Mouse (Mus musculus) kidney, embryonic 14.5 days (tissue): ENCODE measurements around the gene Ccdc86. TPM values are rescaled to one million over a fixed set of nuclear protein-coding genes. Genes with fewer than 3 reads are reported as not detected.

Source experiments
- ATAC-seq: fragments of 200-750 bp; cut with Nextera tagmentation; 2 replicates; pipeline ENCODE4 v1.8.0; 2017; ENCODE audit warnings: moderate number of reproducible peaks, mild to moderate bottlenecking, moderate TSS enrichment, moderate library complexity; ENCODE audit not compliant: low FRiP score, low TSS enrichment
- H3K27ac ChIP-seq: fragments of 300-500 bp; sonication (generic); 2 replicates; pipeline ENCODE4 v1.5.1; 2014; ENCODE audit warnings: low read depth, mild to moderate bottlenecking, low read length, moderate library complexity, mixed read lengths
- H3K27me3 ChIP-seq: fragments of 300-500 bp; sonication (generic); 2 replicates; pipeline ENCODE4 v1.6.1; 2014; ENCODE audit warnings: mild to moderate bottlenecking, low read length; ENCODE audit not compliant: control insufficient read depth, insufficient read depth
- H3K36me3 ChIP-seq: fragments of 300-500 bp; sonication (generic); 2 replicates; pipeline ENCODE4 v1.6.1; 2014; ENCODE audit warnings: low read length, mixed read lengths; ENCODE audit not compliant: control insufficient read depth, insufficient read depth
- H3K4me1 ChIP-seq: fragments of 300-500 bp; sonication (generic); 2 replicates; pipeline ENCODE4 v1.6.1; 2014; ENCODE audit warnings: low read length, mixed read lengths; ENCODE audit not compliant: control insufficient read depth, insufficient read depth
- H3K4me2 ChIP-seq: fragments of 300-500 bp; sonication (generic); replicated peaks from 2 replicates; pipeline ENCODE4 v1.6.1; 2014; ENCODE audit warnings: low read depth, mild to moderate bottlenecking, low read length
- H3K4me3 ChIP-seq: fragments of 300-500 bp; sonication (generic); 2 replicates; pipeline ENCODE4 v1.5.1; 2014; ENCODE audit warnings: mild to moderate bottlenecking, low read length
- H3K9ac ChIP-seq: fragments of 300-500 bp; sonication (generic); 2 replicates; pipeline ENCODE4 v1.6.1; 2014; ENCODE audit warnings: low read depth, mild to moderate bottlenecking, low read length, moderate library complexity
- H3K9me3 ChIP-seq: fragments of 300-500 bp; sonication (generic); 2 replicates; pipeline ENCODE4 v1.6.1; 2016; ENCODE audit warnings: low read length; ENCODE audit not compliant: control insufficient read depth
- whole genome bisulfite sequencing: fragments of 180-500 bp; shearing (Covaris S2); extraction: QIAGEN DNeasy Blood & Tissue Kit; methylation state at CpG from one replicate; pipeline ENCODE4 v1.1.7; 2014; 5-methylcytosine and 5-hydroxymethylcytosine counted together
- polyA plus RNA-seq: library from polyadenylated mRNA; unstranded; fragments of >200 nt; fragmentation: Nextera tagmentation; extraction: Ambion mirVana; gene quantifications from 2 replicates; pipeline ENCODE4 v1.2.1, GENCODE M21; 2014

Gene Ccdc86
- polyA plus RNA-seq, 1 experiment from 2014 or later: 32.7 TPM

DNA sequence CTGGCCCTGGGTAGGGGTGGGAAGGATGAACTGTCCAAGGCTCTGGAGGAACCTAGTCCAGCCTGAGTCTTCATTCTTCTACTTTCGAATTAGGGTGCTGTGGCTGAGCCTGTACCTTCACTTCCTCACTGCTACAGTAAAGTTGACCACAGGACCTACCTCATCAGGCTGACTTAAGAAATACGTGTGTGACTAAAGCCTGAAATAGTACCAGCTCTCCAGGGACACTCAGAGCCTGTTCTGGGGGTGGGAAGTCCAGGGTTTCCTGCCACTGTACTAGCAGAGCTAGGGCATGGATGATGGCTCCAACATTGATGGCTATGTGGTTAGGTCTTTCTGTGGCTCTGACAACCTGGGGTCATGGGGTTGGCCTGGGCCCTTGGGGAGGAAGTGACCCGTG is 5.1 kb downstream of the Ccdc86 start:
- H3K4me1 ChIP-seq: peaks cover 20% of the 10 kb centered on the region
- no peak overlapping the region for H3K9ac ChIP-seq
- no peak overlapping the region for H3K4me2 ChIP-seq
- no peak overlapping the region for H3K4me3 ChIP-seq
- WGBS: 85% methylated on average over 3 of the region's 3 CpGs
- H3K27me3 ChIP-seq: no peaks in the 10 kb centered on the region
- no peak overlapping the region for H3K27ac ChIP-seq
- no peak for ATAC-seq
- H3K36me3 ChIP-seq: peaks cover 39% of the 10 kb centered on the region
- no peaks in the 10 kb centered on the region for H3K9me3 ChIP-seq

- H3K4me3 ChIP-seq: peak overlapping the region; percentile 32
- peaks cover 39% of the 10 kb centered on the region for H3K36me3 ChIP-seq
- H3K9ac ChIP-seq: peak overlapping the region; percentile 54
- peak; percentile 74 for ATAC-seq
- H3K4me2 ChIP-seq: peak overlapping the region; percentile 65
- H3K4me1 ChIP-seq: 0 out of 2 replicates have a peak, but pooled peaks cover 3% of the 10 kb centered on the region
- no peaks in the 10 kb centered on the region for H3K9me3 ChIP-seq
- 2% methylated on average over 40 of the region's 40 CpGs for WGBS
- no peak overlapping the region for H3K27ac ChIP-seq
- no peaks in the 10 kb centered on the region for H3K27me3 ChIP-seq
Observed at GRCm38 (mm10) chr19:10940801-10941457, 8.1 kb downstream of the Ccdc86 start.

- 0 out of 2 replicates have a peak, but pooled peaks cover 3% of the 10 kb centered on the region for H3K4me1 ChIP-seq
- peak overlapping the region; percentile 65 for H3K4me2 ChIP-seq
- H3K27ac ChIP-seq: no peak overlapping the region
- peak overlapping the region; percentile 32 for H3K4me3 ChIP-seq
- WGBS: 17% methylated on average over 37 of the region's 37 CpGs
- peaks cover 36% of the 10 kb centered on the region for H3K36me3 ChIP-seq
- peak; percentile 91 for ATAC-seq
- H3K9ac ChIP-seq: peak overlapping the region; percentile 54
- no peaks in the 10 kb centered on the region for H3K9me3 ChIP-seq
- H3K27me3 ChIP-seq: no peaks in the 10 kb centered on the region
Observed at GRCm38 (mm10) chr19:10940097-10940800, 8.8 kb downstream of the Ccdc86 start.

DNA sequence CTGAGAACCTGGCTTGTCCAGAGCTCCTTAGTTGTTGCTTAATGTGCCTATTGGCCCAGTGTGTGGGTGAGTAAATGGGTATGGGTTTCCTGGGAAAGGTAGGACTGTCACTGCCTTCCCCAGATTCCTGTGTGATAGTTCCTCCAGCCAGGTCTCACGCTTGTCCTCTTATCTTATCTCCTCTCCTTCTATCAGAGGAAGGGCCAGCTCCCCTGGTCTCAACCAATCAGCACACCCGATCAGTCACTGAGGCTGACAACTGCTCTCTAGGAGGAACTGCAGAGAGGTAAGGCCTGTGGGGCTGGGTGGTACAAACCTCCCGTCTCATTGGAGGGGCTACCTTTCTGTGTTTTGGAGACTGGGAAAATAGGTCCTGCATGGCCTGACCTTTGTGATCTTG is 10.3 kb downstream of the Ccdc86 start:
- no peak for ATAC-seq
- 63% methylated on average over 3 of the region's 3 CpGs for WGBS
- Histone ChIP-seq H3K9ac (no peak overlapping the region), H3K27me3 (no peaks in the 10 kb centered on the region), H3K27ac (no peak overlapping the region), H3K4me3 (no peak overlapping the region), H3K4me2 (no peak overlapping the region), H3K36me3 (peaks cover 22% of the 10 kb centered on the region), H3K9me3 (no peaks in the 10 kb centered on the region), H3K4me1 (0 out of 2 replicates have a peak, but pooled peaks cover 3% of the 10 kb centered on the region)

GRCm38 (mm10) chr19:10937110-10937563 is 11.9 kb downstream of the Ccdc86 start, which contains the start of gene Ptgdr2:
Gene Ptgdr2, plus strand, starts transcription at chr19:10937160.
- Histone ChIP-seq H3K4me3 (no peak within 1 kb of the TSS), H3K4me1 (0 out of 2 replicates have a peak, but pooled peaks cover 3% of the 10 kb centered on the region), H3K4me2 (no peak within 1 kb of the TSS), H3K9ac (no peak within 1 kb of the TSS), H3K27ac (no peak within 1 kb of the TSS), H3K36me3 (peaks cover 5% of the 10 kb centered on the region; the same call in 1 of the 2 replicates), H3K27me3 (no peaks in the 10 kb centered on the region), H3K9me3 (no peaks in the 10 kb centered on the region)
- no peak for ATAC-seq
- 39% methylated on average over 5 of the region's 5 CpGs for WGBS

- Histone ChIP-seq H3K36me3 (no peaks in the 10 kb centered on the region), H3K4me3 (no peak overlapping the region), H3K27ac (no peak overlapping the region), H3K4me2 (no peak overlapping the region), H3K27me3 (no peaks in the 10 kb centered on the region), H3K9me3 (no peaks in the 10 kb centered on the region), H3K4me1 (0 out of 2 replicates have a peak, but pooled peaks cover 3% of the 10 kb centered on the region), H3K9ac (no peak overlapping the region)
- 86% methylated on average over 5 of the region's 5 CpGs for WGBS
- no peak for ATAC-seq
Observed at GRCm38 (mm10) chr19:10936077-10936476, 13.0 kb downstream of the Ccdc86 start.

GRCm38 (mm10) chr19:10935029-10935428 is 14.0 kb downstream of the Ccdc86 start:
- no peaks in the 10 kb centered on the region for H3K27me3 ChIP-seq
- no peak overlapping the region for H3K4me3 ChIP-seq
- no peak overlapping the region for H3K9ac ChIP-seq
- no peak overlapping the region for H3K4me2 ChIP-seq
- H3K9me3 ChIP-seq: no peaks in the 10 kb centered on the region
- H3K36me3 ChIP-seq: no peaks in the 10 kb centered on the region
- no peak overlapping the region for H3K27ac ChIP-seq
- no peak for ATAC-seq
- no peaks in the 10 kb centered on the region for H3K4me1 ChIP-seq
- 61% methylated on average over 5 of the region's 5 CpGs for WGBS

- H3K4me1 ChIP-seq: peaks cover 8% of the 10 kb centered on the region; the same call in 1 of the 2 replicates
- no peak overlapping the region for H3K9ac ChIP-seq
- no peaks in the 10 kb centered on the region for H3K9me3 ChIP-seq
- 66% methylated on average over 2 of the region's 2 CpGs for WGBS
- H3K27me3 ChIP-seq: no peaks in the 10 kb centered on the region
- H3K4me3 ChIP-seq: no peak overlapping the region
- no peak overlapping the region for H3K4me2 ChIP-seq
- no peaks in the 10 kb centered on the region for H3K36me3 ChIP-seq
- no peak for ATAC-seq
- no peak overlapping the region for H3K27ac ChIP-seq
Observed at GRCm38 (mm10) chr19:10930641-10931040, 18.4 kb downstream of the Ccdc86 start.

GRCm38 (mm10) chr19:10926666-10927065 is 22.4 kb downstream of the Ccdc86 start:
- peak overlapping the region; percentile 63; the same call in 1 of the 2 replicates for H3K27ac ChIP-seq
- no peak for ATAC-seq

More at GRCm38 (mm10) chr19:10926666-10927065, 22.4 kb downstream of the Ccdc86 start:
- Histone ChIP-seq H3K27me3 (no peaks in the 10 kb centered on the region), H3K4me2 (no peak overlapping the region), H3K36me3 (no peaks in the 10 kb centered on the region), H3K4me1 (peaks cover 15% of the 10 kb centered on the region), H3K4me3 (no peak overlapping the region), H3K9me3 (no peaks in the 10 kb centered on the region), H3K9ac (no peak overlapping the region)
- 38% methylated on average over 4 of the region's 4 CpGs for WGBS
